Mouse (Mus musculus) thymus, adult 2 months (tissue): Measurements from ENCODE around the gene Batf. TPM values are rescaled to one million over a fixed set of nuclear protein-coding genes. Genes with fewer than 3 reads are reported as not detected.
A peak's percentile ranks its signal among the peaks of the same experiment; 100 is the strongest.
"Not testable (repeated sequence)": the region's sequence is repeated elsewhere in the genome, so short reads cannot be mapped to it uniquely, and the experiment has no call there.

Experiments
- DNase-seq: peaks from one replicate; pipeline ENCODE4 v3.0.0; 2021
- H3K27ac ChIP-seq: fragments of 200-500 bp; 2 replicates; pipeline ENCODE4 v1.5.1; 2012; ENCODE audit warnings: low read length, control low read depth; ENCODE audit not compliant: control insufficient read depth, insufficient read depth
- H3K27me3 ChIP-seq: fragments of 200-500 bp; 2 replicates; pipeline ENCODE4 v1.6.1; 2012; ENCODE audit warnings: mild to moderate bottlenecking, low read length, moderate library complexity, mixed read lengths; ENCODE audit not compliant: control insufficient read depth, insufficient read depth
- H3K36me3 ChIP-seq: fragments of 200-500 bp; 2 replicates; pipeline ENCODE4 v1.6.1; 2012; ENCODE audit warnings: mild to moderate bottlenecking, low read length, moderate library complexity; ENCODE audit not compliant: control insufficient read depth, insufficient read depth
- H3K4me1 ChIP-seq: fragments of 200-500 bp; replicated peaks from 2 replicates; pipeline ENCODE4 v1.6.1; 2012; ENCODE audit warnings: low read length; ENCODE audit not compliant: control insufficient read depth, insufficient read depth
- H3K4me3 ChIP-seq: fragments of 200-500 bp; 2 replicates; pipeline ENCODE4 v1.5.1; 2012; ENCODE audit warnings: mild to moderate bottlenecking, low read length, control low read depth, moderate library complexity; ENCODE audit not compliant: control insufficient read depth, insufficient read depth
- CTCF ChIP-seq: fragments of 200-500 bp; IDR thresholded peaks from 2 replicates; pipeline ENCODE4 v1.5.1; 2012; ENCODE audit warnings: mild to moderate bottlenecking, control low read depth, low read length, moderate library complexity, borderline replicate concordance; ENCODE audit not compliant: control insufficient read depth, poor library complexity, insufficient read depth; ENCODE audit errors: extremely low read depth
- POLR2A ChIP-seq: fragments of 200-500 bp; IDR thresholded peaks from 2 replicates; pipeline ENCODE4 v1.6.1; 2012; ENCODE audit warnings: mild to moderate bottlenecking, low read length, control low read depth, moderate library complexity; ENCODE audit not compliant: control insufficient read depth, poor library complexity, insufficient read depth; ENCODE audit errors: extremely low read depth
- WGBS: fragments of 180-500 bp; shearing (Covaris S2); methylation state at CpG from one replicate; pipeline ENCODE4 v1.1.7; 2018; 5-methylcytosine and 5-hydroxymethylcytosine counted together
- polyA plus RNA-seq: library from polyadenylated mRNA; depleted of rRNA; stranded (reverse); fragments of >200 nt; gene quantifications from 2 replicates; pipeline ENCODE4 v1.2.3, GENCODE M21; 2012

Batf gene
- polyA plus RNA-seq, 1 experiment: 14.9 TPM

DNA sequence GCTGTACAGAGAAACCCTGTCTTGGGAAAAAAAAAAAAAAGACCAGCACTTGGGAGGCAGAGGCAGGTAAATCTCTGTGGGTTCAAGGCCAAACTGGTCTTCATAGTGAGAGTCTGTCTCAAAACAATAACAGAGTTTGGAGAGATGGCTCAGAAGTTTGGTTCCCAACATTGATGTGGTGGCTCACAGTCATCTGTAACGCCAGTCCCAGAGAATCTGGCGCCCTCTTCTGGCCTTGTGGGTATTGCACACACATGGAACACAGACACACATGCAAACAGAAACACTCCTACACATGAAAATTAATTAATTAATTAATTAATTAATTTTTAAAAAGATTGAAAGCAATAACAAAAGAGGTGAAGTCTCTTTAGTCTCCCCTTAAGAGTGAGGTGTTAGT is 4.1 kb upstream of the Batf start:
- no peak for DNase-seq
- TF ChIP-seq CTCF (no peak), POLR2A (no peak)
- H3K27me3 ChIP-seq: no peaks in the 10 kb centered on the region; the same call in 1 of the 2 replicates
- H3K4me1 ChIP-seq: peaks cover 14% of the 10 kb centered on the region
- no peak overlapping the region for H3K27ac ChIP-seq
- no peak overlapping the region for H3K4me3 ChIP-seq
- 75% methylated on average over 2 of the region's 2 CpGs for WGBS
- no peaks in the 10 kb centered on the region for H3K36me3 ChIP-seq

DNA sequence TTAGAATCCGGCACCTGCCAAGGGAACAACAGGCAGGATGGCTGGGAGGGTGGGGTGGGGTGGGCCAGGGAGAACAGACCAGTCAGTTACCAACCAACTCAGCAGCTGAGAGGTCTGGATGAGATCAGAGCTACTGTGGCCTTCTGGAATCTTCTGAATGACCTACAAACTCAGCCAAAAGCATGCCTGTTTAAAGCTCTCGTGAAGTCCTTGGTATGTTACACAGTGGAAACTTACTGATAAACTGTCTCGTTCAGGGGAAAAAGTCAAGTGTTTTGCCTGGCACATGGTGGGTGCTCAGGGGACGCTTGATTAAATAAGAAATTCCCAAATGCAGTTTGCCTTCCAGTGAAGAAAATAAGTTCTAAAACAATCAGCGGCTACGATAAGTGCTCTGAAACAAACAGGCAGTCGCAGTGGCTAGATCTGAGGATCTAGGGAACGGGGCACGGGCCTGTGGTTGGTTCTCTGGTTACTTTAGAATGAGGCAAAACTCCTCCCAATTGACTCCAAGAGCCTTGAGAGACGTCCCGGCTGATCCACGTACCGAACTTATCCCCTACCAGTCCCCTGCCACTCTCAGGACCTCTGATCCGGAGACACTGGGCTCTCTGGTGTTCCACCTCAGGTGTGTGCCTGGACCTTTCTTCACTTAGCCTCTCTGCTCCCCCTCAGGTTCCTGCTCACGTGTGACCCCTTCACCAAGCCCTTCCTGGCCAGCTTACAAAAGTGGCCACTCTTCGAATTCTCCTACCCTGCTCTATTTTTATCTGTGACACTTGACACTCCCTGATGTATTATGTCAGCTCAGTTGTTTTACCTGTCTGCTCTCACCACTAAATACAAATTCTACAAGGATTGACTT is 1.8 kb upstream of the Batf start:
- WGBS: 96% methylated on average over 16 of the region's 16 CpGs
- H3K4me3 ChIP-seq: no peak overlapping the region
- no peak for DNase-seq
- peaks cover 18% of the 10 kb centered on the region for H3K4me1 ChIP-seq
- TF ChIP-seq POLR2A (no peak), CTCF (no peak)
- no peaks in the 10 kb centered on the region for H3K36me3 ChIP-seq
- H3K27ac ChIP-seq: no peak overlapping the region
- no peaks in the 10 kb centered on the region; the same call in 1 of the 2 replicates for H3K27me3 ChIP-seq

GRCm38 (mm10) chr12:85687217-85687533 is 706 bp downstream of the Batf start:
- Histone ChIP-seq H3K27me3 (no peaks in the 10 kb centered on the region; the same call in 1 of the 2 replicates), H3K36me3 (no peaks in the 10 kb centered on the region), H3K27ac (no peak overlapping the region; the same call in 1 of the 2 replicates), H3K4me1 (peaks cover 18% of the 10 kb centered on the region), H3K4me3 (peak overlapping the region; percentile 70)
- DNase-seq: no peak
- WGBS: 15% methylated on average over 7 of the region's 7 CpGs
- TF ChIP-seq POLR2A: no peak
- TF ChIP-seq CTCF: no peak

DNA sequence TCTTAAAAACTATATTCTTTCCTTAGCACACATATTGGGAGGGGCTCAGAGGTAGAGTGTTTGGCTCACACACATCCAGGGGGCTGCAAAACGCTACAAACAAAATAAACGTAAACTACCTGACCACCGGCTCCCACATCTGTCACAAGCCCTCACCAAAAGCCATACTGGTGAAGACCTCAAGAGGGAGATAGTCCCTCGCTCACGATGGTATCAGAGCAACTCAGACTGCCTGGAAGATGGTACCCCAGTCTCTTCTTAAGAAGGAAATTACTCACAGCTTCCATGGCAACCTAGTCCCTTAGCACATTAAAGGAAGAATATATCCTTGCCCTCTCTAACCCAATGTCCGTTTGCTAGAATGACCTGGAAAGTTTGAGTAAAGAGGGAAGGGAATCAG is 1.4 kb downstream of the Batf start:
- Histone ChIP-seq H3K4me3 (no peak overlapping the region), H3K27ac (no peak overlapping the region), H3K27me3 (no peaks in the 10 kb centered on the region; the same call in 1 of the 2 replicates), H3K4me1 (peaks cover 18% of the 10 kb centered on the region), H3K36me3 (no peaks in the 10 kb centered on the region)
- TF ChIP-seq POLR2A (no peak), CTCF (no peak)
- WGBS: 23% methylated on average over 6 of the region's 6 CpGs
- DNase-seq: peak; percentile 34

DNA sequence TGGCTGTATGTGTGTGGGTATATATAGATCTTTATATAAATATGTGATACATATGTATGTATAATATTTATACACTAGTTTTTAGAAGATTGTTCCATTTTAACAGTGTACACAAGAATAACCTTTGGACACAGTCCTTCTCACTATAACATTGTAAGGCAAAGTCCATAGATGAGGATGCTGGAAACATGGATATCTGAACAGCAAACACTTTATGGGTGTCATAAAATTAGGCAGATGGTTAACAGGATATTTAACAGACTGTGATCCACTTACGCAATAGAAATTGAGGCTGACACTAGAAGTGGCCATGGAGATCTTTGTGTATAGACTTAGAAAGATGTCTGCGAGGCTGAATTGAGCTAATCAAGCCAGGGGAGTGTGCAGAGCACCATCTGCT is 9.3 kb downstream of the Batf start:
- H3K27me3 ChIP-seq: no peaks in the 10 kb centered on the region
- no peak for DNase-seq
- 99% methylated on average over 2 of the region's 2 CpGs for WGBS
- H3K36me3 ChIP-seq: no peaks in the 10 kb centered on the region
- TF ChIP-seq POLR2A (no peak), CTCF (no peak)
- no peak overlapping the region for H3K4me3 ChIP-seq
- H3K27ac ChIP-seq: no peak overlapping the region
- no peaks in the 10 kb centered on the region for H3K4me1 ChIP-seq

DNA sequence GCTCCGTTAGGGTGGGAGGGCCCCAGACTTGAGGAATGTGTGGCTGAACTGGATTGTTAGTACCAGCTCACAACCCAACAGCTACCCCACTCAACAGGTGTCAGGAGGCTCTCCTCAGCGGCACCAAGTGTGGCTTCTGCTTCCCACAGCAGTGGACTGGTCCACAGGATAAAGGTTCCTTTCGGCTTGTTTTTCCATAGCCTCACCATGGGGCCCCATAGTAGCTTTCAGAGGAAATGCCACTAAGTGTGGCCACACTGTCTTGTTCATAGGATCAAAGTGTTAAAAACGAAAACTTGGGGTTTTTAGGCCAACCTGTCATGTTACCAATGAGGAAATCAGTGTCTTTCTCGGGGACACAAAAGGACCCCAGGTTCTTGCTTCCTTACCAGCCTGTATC is 10.0 kb downstream of the Batf start:
- no peaks in the 10 kb centered on the region for H3K4me1 ChIP-seq
- TF ChIP-seq CTCF: no peak
- no peak for TF ChIP-seq POLR2A
- no peak overlapping the region for H3K4me3 ChIP-seq
- 84% methylated on average over 5 of the region's 5 CpGs for WGBS
- H3K36me3 ChIP-seq: no peaks in the 10 kb centered on the region
- no peak for DNase-seq
- H3K27me3 ChIP-seq: no peaks in the 10 kb centered on the region
- no peak overlapping the region for H3K27ac ChIP-seq

DNA sequence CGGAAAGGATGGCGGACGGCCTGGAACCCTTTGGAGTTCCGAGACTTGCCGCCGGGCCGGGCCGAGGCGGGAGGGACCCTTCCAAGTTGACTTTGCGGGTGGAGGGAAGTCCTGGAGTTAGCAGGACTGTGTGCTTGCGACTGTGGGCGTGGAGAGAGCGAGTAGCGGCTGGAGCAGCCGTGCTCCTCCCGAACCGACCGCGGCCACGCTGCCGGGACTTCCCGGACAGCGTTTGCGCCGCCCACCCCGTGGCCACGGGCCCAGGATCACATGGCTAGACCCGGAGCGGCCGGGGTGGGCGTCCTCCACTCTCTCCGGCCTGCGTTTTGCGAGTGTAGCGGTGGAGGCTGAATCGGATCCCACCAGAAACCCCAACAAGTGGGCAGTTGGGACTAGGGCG is 11.7 kb downstream of the Batf start:
- not testable (repeated sequence) for H3K27ac ChIP-seq, H3K4me3 ChIP-seq, H3K27me3 ChIP-seq, DNase-seq, H3K4me1 ChIP-seq, H3K36me3 ChIP-seq
- 43% methylated on average over 15 of the region's 37 CpGs for WGBS
